Mouse (Mus musculus): ENCODE results near the gene Rbsn.

GRCm38 (mm10) chr6:92221604-92222003 lies 6.9 kb upstream of the Rbsn start:
- TF ChIP-seq CTCF (IDR thresholded peaks at IDR 0.05) (no peak), POLR2A (IDR thresholded peaks at IDR 0.05; ENCODE audit: insufficient read depth, low read depth, low read length) (no peak), EP300 (IDR thresholded peaks at IDR 0.05; ENCODE audit: insufficient read depth, low read depth, low read length) (no peak)
